Mouse (Mus musculus) adrenal gland (tissue): ENCODE measurements around the gene Osbpl2.

Experiments
- intact Hi-C: fragments of 180-260 bp; cut with DNase I; formaldehyde crosslinking; loops from one replicate; pipeline ENCODE4 v1.15.1; 2025

Gene Osbpl2

GRCm38 (mm10) chr2:180154796-180155195 is 35.7 kb downstream of the Osbpl2 start:
- intact Hi-C loops: no loop called here

DNA sequence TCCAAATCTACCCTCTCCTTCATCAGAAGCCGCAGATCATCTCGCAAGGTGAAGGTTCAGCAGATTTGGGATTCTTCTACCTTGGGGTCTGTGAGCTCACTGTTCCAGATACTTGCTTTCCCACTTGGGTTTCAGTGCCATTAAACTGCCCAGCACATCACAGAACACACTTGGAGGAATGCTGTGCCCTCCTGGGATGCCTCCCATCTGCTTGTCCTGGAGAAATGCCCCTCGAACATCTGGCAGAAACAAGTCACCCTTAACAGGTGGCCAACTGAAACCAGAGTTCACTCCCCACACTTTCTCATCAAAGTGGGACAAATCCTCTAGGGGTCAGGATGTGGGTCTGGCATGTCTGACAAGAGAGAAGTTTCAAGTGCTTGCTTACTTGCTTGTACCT is 39.5 kb downstream of the Osbpl2 start:
- intact Hi-C loops: no loop called here

GRCm38 (mm10) chr2:180165855-180166254 is 46.7 kb downstream of the Osbpl2 start:
- intact Hi-C loops: no loop called here

DNA sequence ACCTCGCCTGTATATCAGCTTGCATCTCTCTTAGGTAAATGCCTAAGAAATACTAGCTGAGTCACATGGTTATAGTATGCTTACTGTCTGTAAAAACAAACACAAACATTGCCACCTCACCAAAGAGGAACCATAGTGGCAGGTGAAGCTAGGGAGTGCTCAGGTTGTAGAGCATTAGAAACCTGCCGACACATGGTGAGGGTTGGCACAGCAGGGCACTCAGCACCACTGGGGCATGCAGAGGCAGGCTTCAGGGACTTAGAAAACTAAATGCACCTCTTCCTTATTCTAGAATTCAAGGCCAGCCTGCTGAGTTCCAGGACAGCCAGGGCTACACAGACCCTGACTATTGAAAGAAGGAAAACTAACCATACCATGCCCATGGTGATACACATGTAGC is 47.8 kb downstream of the Osbpl2 start:
- intact Hi-C loops: no loop called here

DNA sequence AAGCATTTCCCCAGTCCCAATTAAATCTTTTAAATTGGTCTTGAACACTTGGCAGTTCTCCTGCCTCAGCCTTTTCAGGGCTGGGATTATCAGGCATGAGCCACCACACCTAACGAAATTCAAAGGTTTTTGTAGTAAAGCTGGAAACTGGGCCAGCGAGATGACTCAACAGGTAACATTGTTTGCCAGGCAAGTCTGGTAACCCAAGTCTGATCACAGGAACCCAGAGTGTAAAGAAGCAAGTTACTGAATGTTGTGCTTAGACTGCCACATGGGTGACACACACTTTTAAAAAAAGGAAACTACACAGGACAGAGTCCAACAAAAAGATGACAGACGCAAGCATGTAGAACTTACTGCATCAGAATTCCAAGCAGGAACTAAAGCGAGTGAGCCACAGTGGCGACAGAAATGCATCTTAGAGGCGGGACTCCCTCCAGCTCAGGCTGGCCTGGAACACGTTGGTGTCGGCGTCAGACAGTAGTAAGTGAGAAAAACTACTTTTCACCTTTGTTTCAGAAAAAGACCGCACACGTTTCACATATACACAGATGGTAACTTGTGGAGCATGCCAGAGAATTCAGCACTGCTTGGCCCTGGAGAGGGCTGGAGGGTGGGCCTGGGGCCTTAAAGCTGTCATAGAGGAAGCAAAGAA is 51.2 kb downstream of the Osbpl2 start:
- intact Hi-C loops: loop anchor here (5.0 kb wide), 2 partner anchors 62 to 82 kb away; no protein-coding TSS in a partner anchor

DNA sequence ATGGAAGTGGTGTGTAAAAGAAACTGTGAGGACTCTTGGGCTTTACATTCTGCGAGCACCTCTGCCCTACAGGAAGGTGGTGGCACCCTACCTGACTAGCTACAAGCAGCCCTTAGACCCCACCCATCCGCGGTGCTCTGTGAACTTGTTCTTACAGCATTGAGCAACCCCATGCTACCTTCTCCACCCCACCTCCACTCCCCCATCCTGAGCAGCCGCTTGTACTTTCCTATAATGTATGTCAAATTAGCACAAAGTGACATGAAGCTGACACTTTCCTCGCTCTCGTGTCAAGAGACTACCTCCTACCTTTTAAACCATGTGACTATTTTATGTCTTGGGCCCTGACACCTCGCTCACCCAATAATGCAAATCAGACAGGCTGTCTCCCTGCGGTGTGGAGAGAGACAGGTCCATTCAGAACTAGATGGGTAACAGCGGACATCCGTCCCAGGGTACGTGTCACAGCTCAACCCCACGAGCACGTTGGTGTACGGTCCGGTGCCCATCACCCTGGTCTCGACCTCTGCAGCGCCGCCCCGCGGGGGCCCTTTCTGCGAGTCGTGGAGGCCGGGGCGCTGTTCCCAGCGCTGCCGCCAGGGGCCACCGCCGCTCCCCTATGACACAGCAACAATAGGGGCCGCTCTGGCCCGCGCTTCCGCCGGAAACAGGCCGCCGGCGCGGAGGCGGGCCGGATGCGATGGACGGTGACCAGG is 51.9 kb downstream of the Osbpl2 start, which contains the start of gene Adrm1:
Adrm1 (plus strand) TSS at position 680 of the 716 bp plus-strand sequence.
- intact Hi-C loops: loop anchor here (5.0 kb wide), 2 partner anchors 61 to 81 kb away; no protein-coding TSS in a partner anchor

GRCm38 (mm10) chr2:180171522-180172070 is 52.5 kb downstream of the Osbpl2 start:
- intact Hi-C loops: loop anchor here (5.0 kb wide), 2 partner anchors 61 to 81 kb away; no protein-coding TSS in a partner anchor

DNA sequence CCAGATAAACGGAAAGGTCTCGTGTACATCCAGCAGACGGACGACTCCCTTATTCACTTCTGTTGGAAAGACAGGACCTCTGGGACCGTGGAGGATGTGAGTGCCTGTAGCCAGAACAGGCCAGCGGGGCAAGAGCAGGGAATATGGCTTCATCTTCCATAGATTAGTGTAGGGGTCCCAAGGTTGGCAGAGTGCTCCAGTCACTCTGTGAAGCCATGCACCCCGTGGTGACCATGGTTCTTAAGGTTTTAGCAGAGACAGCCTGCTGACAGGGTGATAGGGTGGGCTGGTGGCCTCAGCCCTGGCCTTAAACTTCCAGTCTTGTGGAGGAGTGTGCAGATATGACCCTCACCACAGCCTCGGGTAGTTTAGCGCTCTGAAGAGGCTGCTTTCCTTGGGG is 53.0 kb downstream of the Osbpl2 start:
- intact Hi-C loops: loop anchor here (5.0 kb wide), 2 partner anchors 60 to 80 kb away; no protein-coding TSS in a partner anchor

GRCm38 (mm10) chr2:180173163-180173562 is 54.1 kb downstream of the Osbpl2 start:
- intact Hi-C loops: loop anchor here (5.0 kb wide), 2 partner anchors 59 to 79 kb away; no protein-coding TSS in a partner anchor

DNA sequence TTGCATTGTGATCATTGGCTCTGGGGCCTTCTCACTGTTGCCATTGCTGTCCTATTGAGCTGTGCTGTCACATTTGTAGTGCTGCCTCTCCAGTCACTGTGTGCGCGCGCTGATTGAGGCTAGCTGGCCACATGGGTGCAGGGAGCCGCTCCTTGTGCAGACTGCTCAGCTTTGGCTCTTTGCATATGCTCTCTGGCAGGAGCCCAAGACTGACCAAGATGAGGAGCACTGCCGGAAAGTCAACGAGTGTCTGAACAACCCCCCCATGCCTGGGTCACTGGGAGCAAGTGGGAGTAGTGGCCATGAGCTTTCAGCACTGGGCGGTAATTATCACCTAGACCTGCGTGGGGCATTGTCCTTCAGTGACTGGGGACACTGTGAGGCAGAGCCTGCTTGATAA is 54.6 kb downstream of the Osbpl2 start:
- intact Hi-C loops: loop anchor here (5.0 kb wide), 2 partner anchors 59 to 79 kb away; no protein-coding TSS in a partner anchor

GRCm38 (mm10) chr2:180174121-180174520 is 55.0 kb downstream of the Osbpl2 start:
- intact Hi-C loops: loop anchor here (5.0 kb wide), 2 partner anchors 58 to 78 kb away; no protein-coding TSS in a partner anchor

DNA sequence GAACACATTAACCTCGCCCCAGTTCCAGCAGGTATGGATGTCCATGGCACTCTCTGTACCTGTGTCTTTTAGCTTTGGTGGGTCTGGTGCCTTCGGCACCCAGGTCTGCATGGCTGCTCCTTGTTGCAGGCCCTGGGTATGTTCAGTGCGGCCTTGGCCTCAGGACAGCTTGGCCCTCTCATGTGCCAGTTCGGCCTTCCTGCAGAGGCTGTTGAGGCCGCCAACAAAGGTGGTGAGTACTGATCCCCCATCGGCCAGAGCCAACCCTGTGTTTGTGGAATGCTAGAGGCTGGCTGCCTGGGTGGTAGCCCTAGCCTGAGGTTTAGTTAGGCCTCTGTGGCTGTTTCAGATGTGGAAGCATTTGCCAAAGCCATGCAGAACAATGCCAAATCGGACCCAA is 56.6 kb downstream of the Osbpl2 start:
- intact Hi-C loops: no loop called here

DNA sequence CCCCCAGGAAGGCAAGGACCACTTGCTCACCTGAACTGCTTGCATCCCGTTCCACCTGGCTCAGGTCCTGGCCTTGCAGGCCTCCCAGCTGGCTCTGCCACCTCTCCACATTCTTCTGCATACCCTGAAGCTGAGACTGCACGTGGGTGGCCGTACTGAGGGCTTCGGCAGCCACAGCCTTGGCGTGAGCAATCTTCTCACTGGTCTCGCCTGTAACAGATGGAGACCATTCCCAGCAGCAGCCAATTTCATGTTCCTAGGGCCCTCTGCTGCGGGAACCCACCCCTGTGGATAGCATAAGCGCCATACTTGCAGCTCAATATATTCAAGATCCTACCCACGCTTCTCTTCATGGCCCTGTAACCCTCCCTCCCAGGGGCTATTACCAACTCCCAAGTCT is 62.4 kb downstream of the Osbpl2 start:
- intact Hi-C loops: no loop called here

DNA sequence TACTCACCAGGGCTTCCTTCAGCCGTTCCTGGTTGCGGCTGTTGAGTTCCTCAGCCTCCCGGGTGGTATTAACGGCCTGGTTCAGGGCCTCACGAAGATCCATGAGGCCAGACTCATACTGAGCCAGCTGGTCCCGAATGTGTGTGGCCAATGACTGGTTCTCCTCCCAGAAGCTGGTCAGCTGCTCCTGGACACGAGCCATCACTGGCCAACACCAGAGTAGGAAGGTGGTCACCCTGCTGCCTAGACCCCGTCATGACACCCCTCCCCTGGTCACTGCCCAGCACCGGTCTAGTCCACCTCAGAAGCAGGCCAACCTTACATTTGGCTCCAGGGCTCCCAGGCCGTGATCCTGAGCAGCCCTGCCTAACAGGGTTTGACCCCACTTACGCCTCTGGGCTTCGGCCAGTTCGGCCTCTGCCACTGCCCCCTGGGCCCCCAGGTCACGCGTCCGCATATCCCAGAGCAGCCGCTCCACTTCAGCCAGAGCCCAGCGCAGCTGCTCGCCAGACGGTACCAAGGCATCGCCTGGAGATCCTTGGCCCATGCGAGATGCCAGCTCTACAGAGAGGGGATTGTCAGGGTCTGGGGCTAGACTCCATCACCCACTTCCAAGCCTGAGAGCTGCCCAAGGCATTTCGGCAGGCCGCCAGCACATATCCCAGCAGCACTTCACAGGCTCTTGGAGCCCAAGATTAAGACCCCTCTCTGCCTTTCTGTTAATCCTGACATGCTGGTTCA is 65.1 kb downstream of the Osbpl2 start:
- intact Hi-C loops: no loop called here

GRCm38 (mm10) chr2:180184752-180185109 is 65.6 kb downstream of the Osbpl2 start:
- intact Hi-C loops: no loop called here

GRCm38 (mm10) chr2:180185686-180186085 is 66.6 kb downstream of the Osbpl2 start:
- intact Hi-C loops: no loop called here

- intact Hi-C loops: no loop called here
These were observed 68.3 kb downstream of the Osbpl2 start for GRCm38 (mm10) chr2:180187362-180187761.

- intact Hi-C loops: no loop called here
These were observed 77.7 kb downstream of the Osbpl2 start for GRCm38 (mm10) chr2:180196610-180197322.

GRCm38 (mm10) chr2:180197323-180198037 is 78.4 kb downstream of the Osbpl2 start:
- intact Hi-C loops: no loop called here

GRCm38 (mm10) chr2:180198782-180199181 is 79.7 kb downstream of the Osbpl2 start:
- intact Hi-C loops: no loop called here
